Mouse (Mus musculus) heart, postnatal 4 days (tissue): Measurements from ENCODE around the gene Snd1. TPM values are rescaled to one million over a fixed set of nuclear protein-coding genes. Genes with fewer than 3 reads are reported as not detected.

Source experiments
- DNase-seq: peaks from one replicate; pipeline ENCODE4 v3.0.0; 2021
- total RNA-seq, 2 experiments: library from RNA; stranded (reverse); gene quantifications; 2 replicates each; pipeline ENCODE4 v1.2.3; 2021

Gene Snd1
- total RNA-seq, 2 experiments from 2014 or later = 118 to 128 TPM

- no peak for DNase-seq
Observed at GRCm38 (mm10) chr6:28848285-28848794, 373.4 kb downstream of the Snd1 start.

- DNase-seq = no peak
Observed at GRCm38 (mm10) chr6:28848891-28849290, 374.0 kb downstream of the Snd1 start.

- DNase-seq = no peak
Observed at GRCm38 (mm10) chr6:28849317-28849716, 374.4 kb downstream of the Snd1 start.

- DNase-seq = no peak
Observed at GRCm38 (mm10) chr6:28850326-28850900, 375.5 kb downstream of the Snd1 start.

GRCm38 (mm10) chr6:28852342-28852741 lies 377.4 kb downstream of the Snd1 start:
- DNase-seq = no peak

- DNase-seq = no peak
Observed at GRCm38 (mm10) chr6:28853164-28853563, 378.2 kb downstream of the Snd1 start.

GRCm38 (mm10) chr6:28853654-28854053 lies 378.7 kb downstream of the Snd1 start:
- no peak for DNase-seq

- DNase-seq = no peak
Observed at GRCm38 (mm10) chr6:28854598-28854997, 379.7 kb downstream of the Snd1 start.

- DNase-seq = no peak
Observed at GRCm38 (mm10) chr6:28855442-28855841, 380.5 kb downstream of the Snd1 start.

GRCm38 (mm10) chr6:28856789-28857188 lies 381.9 kb downstream of the Snd1 start:
- no peak for DNase-seq

- no peak for DNase-seq
Observed at GRCm38 (mm10) chr6:28857198-28858180, 382.6 kb downstream of the Snd1 start.

GRCm38 (mm10) chr6:28859094-28859493 lies 384.2 kb downstream of the Snd1 start:
- DNase-seq = no peak

GRCm38 (mm10) chr6:28860450-28860849 lies 385.5 kb downstream of the Snd1 start:
- DNase-seq = no peak

- no peak for DNase-seq
Observed at GRCm38 (mm10) chr6:28860922-28861321, 386.0 kb downstream of the Snd1 start.

GRCm38 (mm10) chr6:28862304-28862703 lies 387.4 kb downstream of the Snd1 start:
- DNase-seq = no peak

GRCm38 (mm10) chr6:28864684-28865083 lies 389.7 kb downstream of the Snd1 start:
- no peak for DNase-seq

- DNase-seq = no peak
Observed at GRCm38 (mm10) chr6:28865112-28865511, 390.2 kb downstream of the Snd1 start.

GRCm38 (mm10) chr6:28866206-28866605 lies 391.3 kb downstream of the Snd1 start:
- no peak for DNase-seq

- no peak for DNase-seq
Observed at GRCm38 (mm10) chr6:28867516-28868251, 392.7 kb downstream of the Snd1 start.

- no peak for DNase-seq
Observed at GRCm38 (mm10) chr6:28871725-28872420, 396.9 kb downstream of the Snd1 start.

GRCm38 (mm10) chr6:28872421-28872795 lies 397.5 kb downstream of the Snd1 start:
- no peak for DNase-seq

- DNase-seq = no peak
Observed at GRCm38 (mm10) chr6:28874053-28874452, 399.1 kb downstream of the Snd1 start.
